ENCODE assay signal across 20 mouse cellular contexts in the genomic region with DNA sequence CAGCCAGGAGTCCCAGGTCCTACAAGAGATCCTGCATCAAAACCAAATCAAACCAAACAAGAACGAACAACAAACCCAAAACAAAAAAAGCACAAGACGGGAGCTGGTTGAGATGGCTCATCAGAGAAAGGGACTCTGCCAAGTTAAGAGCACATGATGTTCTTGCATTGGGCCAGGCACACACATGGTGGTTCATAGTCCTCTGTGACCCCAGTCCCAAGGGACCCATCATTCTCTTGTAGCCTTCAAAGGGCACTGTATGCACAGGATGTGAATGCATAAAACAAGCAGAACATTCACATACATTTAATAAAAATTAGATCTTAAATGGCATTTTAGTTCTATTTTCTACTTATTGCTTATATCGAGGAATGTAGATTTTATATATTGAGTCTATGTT.
DNase-seq lines count a peak whose midpoint lies in the region; ATAC-seq and TF ChIP-seq lines count a peak whose summit lies in the region.
"Had no signal": no experiment of that assay in that cellular context is flagged by ENCODE, and none has a peak within 500 bp of the region (broad histone marks: within the 10 kb centered on the region; RNA-seq: fewer than 3 reads in every experiment).

No protein-coding gene starts in this region.

- no peak for TF ChIP-seq CTCF in kidney, adult 2 months (conservative IDR thresholded peaks at IDR 0.05; ENCODE audit: insufficient read depth, insufficient read length, low read depth, low read length)
- no peak for TF ChIP-seq CTCF in lung, embryonic 14.5 days (IDR thresholded peaks at IDR 0.05; ENCODE audit: low read depth)

- no peak overlapping the region for H3K4me3 ChIP-seq in kidney, adult 2 months (ENCODE audit: insufficient read depth, low read depth, low read length)
- no peak overlapping the region for H3K4me3 ChIP-seq in kidney, embryonic 14.5 days (ENCODE audit: low read length)
- no peak overlapping the region for H3K4me3 ChIP-seq in lung, embryonic 14.5 days (ENCODE audit: low read depth, low read length)
- H3K4me3 ChIP-seq: embryonic facial prominence, embryonic 13.5 days; erythroblast, embryonic 14.5 days; forebrain, embryonic 12.5 days; gastrocnemius, adult 2 months; limb, embryonic 15.5 days; liver, embryonic 15.5 days; midbrain, embryonic 12.5 days; neural tube, embryonic 15.5 days had no signal

- H3K9ac ChIP-seq in kidney, embryonic 14.5 days (ENCODE audit: low read depth, low read length) = no peak overlapping the region
- no peak overlapping the region for H3K9ac ChIP-seq in lung, embryonic 14.5 days
- H3K9ac ChIP-seq: embryonic facial prominence, embryonic 13.5 days; forebrain, embryonic 12.5 days; hindbrain, embryonic 14.5 days; limb, embryonic 15.5 days; liver, embryonic 15.5 days; midbrain, embryonic 12.5 days; neural tube, embryonic 15.5 days had no signal

- H3K4me1 ChIP-seq in kidney, adult 2 months (ENCODE audit: control insufficient read depth, insufficient read depth, low read length) = no peaks in the 10 kb centered on the region
- no peaks in the 10 kb centered on the region; the same call in 1 of the 2 replicates for H3K4me1 ChIP-seq in kidney, embryonic 14.5 days (ENCODE audit: control insufficient read depth, insufficient read depth, low read length)
- peaks cover 6% of the 10 kb centered on the region for H3K4me1 ChIP-seq in lung, embryonic 14.5 days (ENCODE audit: insufficient read depth)
- H3K4me1 ChIP-seq: embryonic facial prominence, embryonic 13.5 days; liver, embryonic 15.5 days; neural tube, embryonic 15.5 days had no signal

- H3K27ac ChIP-seq in kidney, adult 2 months (ENCODE audit: insufficient read depth, low read depth, low read length) = no peak overlapping the region
- no peak overlapping the region for H3K27ac ChIP-seq in kidney, embryonic 14.5 days (ENCODE audit: low read depth, low read length)
- H3K27ac ChIP-seq in lung, embryonic 14.5 days (ENCODE audit: low read depth) = no peak overlapping the region
- H3K27ac ChIP-seq: embryonic facial prominence, embryonic 13.5 days; forebrain, embryonic 12.5 days; gastrocnemius, adult 2 months; hindbrain, embryonic 14.5 days; limb, embryonic 15.5 days; liver, embryonic 15.5 days; midbrain, embryonic 12.5 days; neural tube, embryonic 15.5 days; stomach, postnatal 0 days had no signal

- no peaks in the 10 kb centered on the region for H3K36me3 ChIP-seq in kidney, adult 2 months (ENCODE audit: control insufficient read depth, insufficient read depth, low read length)
- no peaks in the 10 kb centered on the region for H3K36me3 ChIP-seq in kidney, embryonic 14.5 days (ENCODE audit: control insufficient read depth, insufficient read depth, low read length)
- no peaks in the 10 kb centered on the region for H3K36me3 ChIP-seq in lung, embryonic 14.5 days (ENCODE audit: insufficient read depth)
- H3K36me3 ChIP-seq: embryonic facial prominence, embryonic 13.5 days; forebrain, embryonic 12.5 days; limb, embryonic 15.5 days; liver, embryonic 15.5 days; midbrain, embryonic 12.5 days; neural tube, embryonic 15.5 days had no signal

- WGBS in kidney, adult 2 months = 83% methylated on average over 3 of the region's 3 CpGs
- WGBS in kidney, embryonic 14.5 days = 80% methylated on average over 3 of the region's 3 CpGs
- 82% methylated on average over 3 of the region's 3 CpGs for WGBS in lung, embryonic 14.5 days

- peak; percentile 16 for DNase-seq in kidney, adult 2 months
- peak; percentile 32 for DNase-seq in lung, embryonic 14.5 days
- no peak for DNase-seq in lung, postnatal 4 days
- DNase-seq in adipocyte (ENCODE audit: low spot score) = peak; percentile 73
- peak; percentile 36 for DNase-seq in skeletal muscle tissue, adult 2 months (ENCODE audit: low read depth, low spot score)
- DNase-seq in layer of hippocampus, adult 9-11 months = no peak
- DNase-seq: adrenal gland, postnatal 36 days; cerebellum, adult 9-10 months; gastrocnemius, adult 2 months had no signal

- no peak for ATAC-seq in kidney, embryonic 14.5 days (ENCODE audit: low FRiP score, low TSS enrichment)
- no peak for ATAC-seq in lung, embryonic 14.5 days (ENCODE audit: insufficient read depth)
- ATAC-seq: inflammation-experienced regulatory T-cells, adult 6 months had no signal

- H3K27me3 ChIP-seq in kidney, adult 2 months (replicated peaks; ENCODE audit: control insufficient read depth, insufficient read depth, low read length) = no peaks in the 10 kb centered on the region
- H3K27me3 ChIP-seq in kidney, embryonic 14.5 days (ENCODE audit: control insufficient read depth, insufficient read depth, low read length) = no peaks in the 10 kb centered on the region
- H3K27me3 ChIP-seq in lung, embryonic 14.5 days (ENCODE audit: insufficient read depth, low read length) = no peaks in the 10 kb centered on the region
- H3K27me3 ChIP-seq: embryonic facial prominence, embryonic 13.5 days; forebrain, embryonic 12.5 days; limb, embryonic 15.5 days; liver, embryonic 15.5 days; midbrain, embryonic 12.5 days; neural tube, embryonic 15.5 days had no signal

- H3K9me3 ChIP-seq in kidney, embryonic 14.5 days (ENCODE audit: control insufficient read depth, low read length) = no peaks in the 10 kb centered on the region
- H3K9me3 ChIP-seq in lung, embryonic 14.5 days (ENCODE audit: low read depth, low read length) = no peaks in the 10 kb centered on the region
- H3K9me3 ChIP-seq: embryonic facial prominence, embryonic 13.5 days; forebrain, embryonic 12.5 days; limb, embryonic 15.5 days; liver, embryonic 15.5 days; midbrain, embryonic 12.5 days; neural tube, embryonic 15.5 days had no signal

- no peak for TF ChIP-seq POLR2A in kidney, adult 2 months (IDR thresholded peaks at IDR 0.05; ENCODE audit: low read depth, low read length)

- H3K4me2 ChIP-seq in kidney, embryonic 14.5 days (replicated peaks; ENCODE audit: low read depth, low read length) = no peak overlapping the region
- H3K4me2 ChIP-seq in lung, embryonic 14.5 days = no peak overlapping the region
- H3K4me2 ChIP-seq: embryonic facial prominence, embryonic 13.5 days; forebrain, embryonic 12.5 days; limb, embryonic 15.5 days; liver, embryonic 15.5 days had no signal

Comparison
In these comparisons a context has a peak if more than half of its experiments do, and no peak if none do; other contexts are left out.
1. DNase-seq: peak in kidney, adult 2 months (single experiment), lung, embryonic 14.5 days (single experiment), adipocyte (single experiment) and skeletal muscle tissue, adult 2 months (single experiment); none in lung, postnatal 4 days (0 of 2) and layer of hippocampus, adult 9-11 months (single experiment).